Mouse (Mus musculus) left cerebral cortex, adult 18-20 months (tissue): ENCODE measurements around the gene Fam178b. TPM values are rescaled to one million over a fixed set of nuclear protein-coding genes. Genes with fewer than 3 reads are reported as not detected.
A peak's percentile ranks its signal among the peaks of the same experiment; 100 is the strongest.
"Not testable (repeated sequence)": the region's sequence is repeated elsewhere in the genome, so short reads cannot be mapped to it uniquely, and the experiment has no call there.

Experiments
- DNase-seq, 2 experiments: peaks; one replicate each; pipeline ENCODE4 v3.0.0; 2021 to 2022; ENCODE audit warnings: low spot score in 2 of 2, mixed read lengths in 1 of 2
- total RNA-seq, 2 experiments: library from RNA; stranded (reverse); gene quantifications; 2 replicates each; pipeline ENCODE4 v1.2.3; 2021

Gene Fam178b
- total RNA-seq, 2 experiments from 2014 or later: not detected

GRCm38 (mm10) chr1:36672648-36673350 is 10.2 kb downstream of the Fam178b start:
- DNase-seq: no peak

- no peak for DNase-seq
These were observed 11.7 kb downstream of the Fam178b start for GRCm38 (mm10) chr1:36671260-36671659.

GRCm38 (mm10) chr1:36670256-36670655 is 12.7 kb downstream of the Fam178b start:
- DNase-seq: no peak

GRCm38 (mm10) chr1:36668007-36668406 is 15.0 kb downstream of the Fam178b start:
- DNase-seq: not testable (repeated sequence)

- no peak for DNase-seq
These were observed 17.0 kb downstream of the Fam178b start for GRCm38 (mm10) chr1:36665934-36666333.

GRCm38 (mm10) chr1:36665165-36665723 is 17.7 kb downstream of the Fam178b start:
- no peak for DNase-seq

GRCm38 (mm10) chr1:36664457-36664856 is 18.5 kb downstream of the Fam178b start:
- DNase-seq: peak in 1 of 2 experiments; percentile 12

- DNase-seq: no peak
These were observed 24.2 kb downstream of the Fam178b start for GRCm38 (mm10) chr1:36658621-36659399.

- DNase-seq: no peak
These were observed 25.1 kb downstream of the Fam178b start for GRCm38 (mm10) chr1:36657658-36658415.

GRCm38 (mm10) chr1:36656233-36656632 is 26.8 kb downstream of the Fam178b start:
- DNase-seq: no peak

GRCm38 (mm10) chr1:36655039-36655438 is 27.9 kb downstream of the Fam178b start:
- no peak for DNase-seq

- DNase-seq: no peak
These were observed 35.4 kb downstream of the Fam178b start for GRCm38 (mm10) chr1:36647631-36648030.

GRCm38 (mm10) chr1:36646285-36646684 is 36.7 kb downstream of the Fam178b start:
- DNase-seq: no peak

GRCm38 (mm10) chr1:36644615-36645007 is 38.4 kb downstream of the Fam178b start:
- no peak for DNase-seq

GRCm38 (mm10) chr1:36643957-36644614 is 38.9 kb downstream of the Fam178b start:
- no peak for DNase-seq

GRCm38 (mm10) chr1:36635826-36636485 is 47.0 kb downstream of the Fam178b start:
- DNase-seq: no peak

GRCm38 (mm10) chr1:36634940-36635339 is 48.0 kb downstream of the Fam178b start:
- DNase-seq: peak; percentile 53 to 55

GRCm38 (mm10) chr1:36633920-36634319 is 49.1 kb downstream of the Fam178b start:
- DNase-seq: no peak

- DNase-seq: no peak
These were observed 50.1 kb downstream of the Fam178b start for GRCm38 (mm10) chr1:36632846-36633245.

- no peak for DNase-seq
These were observed 50.9 kb downstream of the Fam178b start for GRCm38 (mm10) chr1:36632090-36632489.
